Mouse (Mus musculus) kidney, embryonic 16.5 days (tissue): ENCODE results near the gene Rfc2. TPM values are rescaled to one million over a fixed set of nuclear protein-coding genes. Genes with fewer than 3 reads are reported as not detected.
A peak's percentile ranks its signal among the peaks of the same experiment; 100 is the strongest.

Experiments used
- ATAC-seq: fragments of 200-750 bp; cut with Nextera tagmentation; 2 replicates; pipeline ENCODE4 v1.8.0; 2017; ENCODE audit warnings: moderate TSS enrichment; ENCODE audit not compliant: low FRiP score, low TSS enrichment
- H3K27ac ChIP-seq: fragments of 300-500 bp; sonication (generic); 2 replicates; pipeline ENCODE4 v1.5.1; 2014; ENCODE audit warnings: low read length
- H3K27me3 ChIP-seq: fragments of 300-500 bp; sonication (generic); 2 replicates; pipeline ENCODE4 v1.6.1; 2014; ENCODE audit warnings: low read length, control low read depth, mixed read lengths; ENCODE audit not compliant: insufficient read depth
- H3K36me3 ChIP-seq: fragments of 300-500 bp; sonication (generic); 2 replicates; pipeline ENCODE4 v1.6.1; 2014; ENCODE audit warnings: low read length, control low read depth, mixed read lengths; ENCODE audit not compliant: insufficient read depth
- H3K4me1 ChIP-seq: fragments of 300-500 bp; sonication (generic); 2 replicates; pipeline ENCODE4 v1.6.1; 2014; ENCODE audit warnings: low read length, control low read depth, mixed read lengths; ENCODE audit not compliant: insufficient read depth
- H3K4me2 ChIP-seq: fragments of 300-500 bp; sonication (generic); replicated peaks from 2 replicates; pipeline ENCODE4 v1.6.1; 2014; ENCODE audit warnings: low read depth, low read length
- H3K4me3 ChIP-seq: fragments of 300-500 bp; sonication (generic); 2 replicates; pipeline ENCODE4 v1.5.1; 2014; ENCODE audit warnings: mild to moderate bottlenecking, low read length
- H3K9ac ChIP-seq: fragments of 300-500 bp; sonication (generic); replicated peaks from 2 replicates; pipeline ENCODE4 v1.6.1; 2014; ENCODE audit warnings: low read length
- H3K9me3 ChIP-seq: fragments of 300-500 bp; sonication (generic); 2 replicates; pipeline ENCODE4 v1.6.1; 2016; ENCODE audit warnings: low read length, control low read depth
- WGBS: fragments of 180-500 bp; shearing (Covaris S2); extraction: QIAGEN DNeasy Blood & Tissue Kit; methylation state at CpG from one replicate; pipeline ENCODE4 v1.1.7; 2014; 5-methylcytosine and 5-hydroxymethylcytosine counted together
- polyA plus RNA-seq: library from polyadenylated mRNA; unstranded; fragments of >200 nt; fragmentation: Nextera tagmentation; extraction: Ambion mirVana; gene quantifications from 2 replicates; pipeline ENCODE4 v1.2.1, GENCODE M21; 2015

Rfc2 gene
- polyA plus RNA-seq, 1 experiment from 2014 or later: 302 TPM

DNA sequence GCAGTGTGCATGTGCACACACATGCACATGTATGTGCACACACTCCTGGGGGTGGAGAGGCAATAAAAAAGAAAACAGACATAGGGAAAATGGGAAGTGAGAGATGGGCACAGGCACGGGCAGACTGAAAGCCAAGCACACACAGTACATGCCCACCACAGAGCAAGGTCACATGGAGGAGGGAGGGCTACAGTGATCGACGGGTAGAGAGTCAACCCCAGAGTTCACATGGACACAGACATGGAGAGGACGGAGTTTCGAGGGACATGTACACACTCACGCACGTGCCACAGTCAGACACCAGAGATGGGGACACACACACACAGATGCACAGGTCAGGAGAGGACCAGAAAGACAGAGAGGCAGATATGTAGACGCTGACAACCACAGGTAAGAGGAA is 34.2 kb downstream of the Rfc2 start:
- Histone ChIP-seq H3K36me3 (peaks cover 33% of the 10 kb centered on the region), H3K4me3 (no peak overlapping the region), H3K27me3 (no peaks in the 10 kb centered on the region), H3K27ac (no peak overlapping the region), H3K9ac (no peak overlapping the region), H3K4me1 (no peaks in the 10 kb centered on the region), H3K9me3 (no peaks in the 10 kb centered on the region), H3K4me2 (no peak overlapping the region)
- no peak for ATAC-seq
- WGBS: 80% methylated on average over 8 of the region's 8 CpGs

- WGBS: 74% methylated on average over 4 of the region's 4 CpGs
- Histone ChIP-seq H3K9ac (no peak overlapping the region), H3K4me2 (no peak overlapping the region), H3K27ac (no peak overlapping the region), H3K36me3 (peaks cover 37% of the 10 kb centered on the region), H3K4me3 (no peak overlapping the region), H3K27me3 (no peaks in the 10 kb centered on the region), H3K9me3 (no peaks in the 10 kb centered on the region), H3K4me1 (no peaks in the 10 kb centered on the region)
- no peak for ATAC-seq
These were observed 34.6 kb downstream of the Rfc2 start for GRCm38 (mm10) chr5:134615780-134616179.

DNA sequence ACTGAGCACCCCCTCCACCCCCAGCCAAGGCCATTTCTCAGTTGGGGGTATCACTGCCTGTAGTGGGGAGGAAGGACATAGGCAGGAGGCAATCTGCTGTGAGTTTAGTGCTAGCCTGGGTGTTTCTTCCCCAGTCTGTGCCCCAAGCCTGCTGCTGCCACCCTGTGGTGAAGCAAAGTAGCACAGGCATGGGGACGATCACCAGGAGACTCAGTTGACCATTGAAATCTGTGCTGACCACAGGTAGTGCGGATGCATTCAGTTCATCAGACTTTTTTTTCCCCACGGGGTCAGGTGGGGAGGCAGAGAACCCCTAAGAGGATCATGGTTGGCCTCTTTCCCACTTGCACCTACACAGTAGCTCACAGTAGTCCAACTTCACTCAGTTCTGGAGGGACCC is 35.9 kb downstream of the Rfc2 start:
- Histone ChIP-seq H3K9me3 (no peaks in the 10 kb centered on the region), H3K27ac (no peak overlapping the region), H3K4me2 (no peak overlapping the region), H3K36me3 (peaks cover 49% of the 10 kb centered on the region), H3K4me3 (no peak overlapping the region), H3K9ac (no peak overlapping the region), H3K4me1 (no peaks in the 10 kb centered on the region), H3K27me3 (no peaks in the 10 kb centered on the region)
- WGBS: 60% methylated on average over 3 of the region's 3 CpGs
- no peak for ATAC-seq

DNA sequence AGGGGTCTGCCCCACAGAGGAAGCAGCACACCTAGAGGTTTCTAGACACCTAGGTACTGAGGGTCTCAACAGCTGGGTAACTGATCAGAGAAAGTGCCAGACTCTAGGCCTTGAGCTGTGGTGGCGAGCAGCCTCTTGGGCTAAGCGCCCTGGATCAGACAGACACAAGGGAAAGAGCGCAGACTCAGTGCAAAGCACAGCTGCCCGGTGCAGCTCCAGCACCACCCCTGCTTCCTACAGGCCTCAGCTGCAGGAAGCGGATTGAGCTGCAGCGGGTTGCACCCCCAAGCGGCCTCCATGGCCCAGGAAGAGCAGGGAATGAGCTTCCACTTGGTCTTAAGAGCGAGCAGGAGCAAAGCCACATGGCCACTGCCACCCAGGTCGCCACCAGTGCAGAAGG is 39.3 kb downstream of the Rfc2 start:
- H3K4me2 ChIP-seq: no peak overlapping the region
- H3K27ac ChIP-seq: no peak overlapping the region
- peaks cover 73% of the 10 kb centered on the region for H3K36me3 ChIP-seq
- ATAC-seq: no peak
- WGBS: 89% methylated on average over 9 of the region's 9 CpGs
- H3K9me3 ChIP-seq: no peaks in the 10 kb centered on the region
- no peak overlapping the region for H3K4me3 ChIP-seq
- H3K4me1 ChIP-seq: no peaks in the 10 kb centered on the region
- H3K27me3 ChIP-seq: no peaks in the 10 kb centered on the region
- H3K9ac ChIP-seq: no peak overlapping the region

- H3K4me1 ChIP-seq: no peaks in the 10 kb centered on the region
- no peak overlapping the region for H3K4me2 ChIP-seq
- no peak overlapping the region for H3K9ac ChIP-seq
- H3K27ac ChIP-seq: no peak overlapping the region
- H3K27me3 ChIP-seq: no peaks in the 10 kb centered on the region
- ATAC-seq: no peak
- WGBS: 89% methylated on average over 16 of the region's 16 CpGs
- peaks cover 81% of the 10 kb centered on the region for H3K36me3 ChIP-seq
- H3K4me3 ChIP-seq: no peak overlapping the region
- H3K9me3 ChIP-seq: no peaks in the 10 kb centered on the region
These were observed 40.0 kb downstream of the Rfc2 start for GRCm38 (mm10) chr5:134621099-134621640.

- WGBS: 79% methylated on average over 2 of the region's 2 CpGs
These were observed 40.9 kb downstream of the Rfc2 start for GRCm38 (mm10) chr5:134622069-134622468.

DNA sequence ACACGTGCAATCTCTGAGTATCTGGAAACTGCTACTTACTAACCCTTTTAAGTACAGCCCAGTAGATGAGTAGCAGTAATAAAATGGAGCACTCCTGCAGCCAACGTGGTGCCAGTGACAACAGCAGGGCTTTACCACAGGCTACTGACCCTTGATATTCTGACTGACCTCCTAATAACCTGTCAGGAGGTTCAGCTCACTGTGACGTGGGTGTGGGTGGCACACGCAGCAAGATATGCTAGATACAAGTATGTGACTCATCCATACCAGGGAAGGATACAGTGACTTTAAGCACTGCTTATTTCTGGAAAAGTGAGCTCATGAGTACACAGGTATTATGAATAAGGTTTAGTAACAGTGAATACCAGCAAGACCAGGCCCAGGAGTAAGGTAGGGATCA is 48.3 kb downstream of the Rfc2 start:
- peaks cover 8% of the 10 kb centered on the region; the same call in 1 of the 2 replicates for H3K4me1 ChIP-seq
- no peaks in the 10 kb centered on the region for H3K27me3 ChIP-seq
- H3K27ac ChIP-seq: no peak overlapping the region
- H3K9ac ChIP-seq: no peak overlapping the region
- H3K36me3 ChIP-seq: peaks cover 53% of the 10 kb centered on the region
- no peaks in the 10 kb centered on the region for H3K9me3 ChIP-seq
- no peak for ATAC-seq
- 65% methylated on average over 4 of the region's 4 CpGs for WGBS
- H3K4me3 ChIP-seq: no peak overlapping the region
- no peak overlapping the region for H3K4me2 ChIP-seq

More at GRCm38 (mm10) chr5:134622069-134622468, 40.9 kb downstream of the Rfc2 start:
- Histone ChIP-seq H3K9me3 (no peaks in the 10 kb centered on the region), H3K27ac (no peak overlapping the region), H3K4me1 (no peaks in the 10 kb centered on the region), H3K4me3 (no peak overlapping the region), H3K4me2 (no peak overlapping the region), H3K27me3 (no peaks in the 10 kb centered on the region), H3K9ac (no peak overlapping the region), H3K36me3 (peaks cover 89% of the 10 kb centered on the region)
- ATAC-seq: no peak

GRCm38 (mm10) chr5:134630835-134631234 is 49.7 kb downstream of the Rfc2 start:
- no peak overlapping the region for H3K4me2 ChIP-seq
- H3K9me3 ChIP-seq: no peaks in the 10 kb centered on the region
- no peaks in the 10 kb centered on the region for H3K27me3 ChIP-seq
- no peak overlapping the region for H3K4me3 ChIP-seq
- H3K36me3 ChIP-seq: peaks cover 48% of the 10 kb centered on the region
- ATAC-seq: no peak
- no peak overlapping the region for H3K27ac ChIP-seq
- peaks cover 8% of the 10 kb centered on the region; the same call in 1 of the 2 replicates for H3K4me1 ChIP-seq
- H3K9ac ChIP-seq: no peak overlapping the region

GRCm38 (mm10) chr5:134632841-134633240 is 51.7 kb downstream of the Rfc2 start:
- no peak overlapping the region for H3K4me3 ChIP-seq
- no peak overlapping the region for H3K9ac ChIP-seq
- WGBS: 80% methylated on average over 2 of the region's 2 CpGs
- H3K4me1 ChIP-seq: peaks cover 14% of the 10 kb centered on the region
- H3K27ac ChIP-seq: no peak overlapping the region
- peaks cover 36% of the 10 kb centered on the region for H3K36me3 ChIP-seq
- H3K4me2 ChIP-seq: no peak overlapping the region
- ATAC-seq: no peak
- no peaks in the 10 kb centered on the region for H3K27me3 ChIP-seq
- H3K9me3 ChIP-seq: no peaks in the 10 kb centered on the region

GRCm38 (mm10) chr5:134637820-134638367 is 56.7 kb downstream of the Rfc2 start:
- Histone ChIP-seq H3K4me2 (peak overlapping the region; percentile 59), H3K27me3 (no peaks in the 10 kb centered on the region), H3K9ac (peak overlapping the region; percentile 99), H3K9me3 (no peaks in the 10 kb centered on the region), H3K36me3 (peaks cover 18% of the 10 kb centered on the region), H3K27ac (no peak overlapping the region), H3K4me3 (peak overlapping the region; percentile 98), H3K4me1 (peaks cover 14% of the 10 kb centered on the region)
- no peak for ATAC-seq
- WGBS: 12% methylated on average over 5 of the region's 5 CpGs
